Mouse (Mus musculus): Measurements from ENCODE around the gene Arpc5. TPM values are rescaled to one million over a fixed set of nuclear protein-coding genes. Genes with fewer than 3 reads are reported as not detected.
A peak's percentile ranks its signal among the peaks of the same experiment; 100 is the strongest.
"Not testable (repeated sequence)": the region's sequence is repeated elsewhere in the genome, so short reads cannot be mapped to it uniquely, and the experiment has no call there.

The Arpc5 gene
- total RNA-seq, 2 experiments from 2014 or later, result 137 to 264 TPM

- peak; percentile 91 for ATAC-seq (replicated peaks; ENCODE audit: poor library complexity)
These were observed 12.9 kb downstream of the Arpc5 start for GRCm38 (mm10) chr1:152779071-152779737.

- ATAC-seq (replicated peaks; ENCODE audit: poor library complexity), result no peak
These were observed 18.3 kb downstream of the Arpc5 start for GRCm38 (mm10) chr1:152784620-152785019.

GRCm38 (mm10) chr1:152785446-152785845 is 19.1 kb downstream of the Arpc5 start:
- ATAC-seq (replicated peaks; ENCODE audit: poor library complexity), result not testable (repeated sequence)

- ATAC-seq (replicated peaks; ENCODE audit: poor library complexity), result peak; percentile 77
These were observed 20.6 kb downstream of the Arpc5 start for GRCm38 (mm10) chr1:152786953-152787352.

- no peak for ATAC-seq (replicated peaks; ENCODE audit: poor library complexity)
These were observed 21.8 kb downstream of the Arpc5 start for GRCm38 (mm10) chr1:152788121-152788660.

- peak; percentile 93 for ATAC-seq (replicated peaks; ENCODE audit: poor library complexity)
These were observed 23.9 kb downstream of the Arpc5 start for GRCm38 (mm10) chr1:152790254-152790653.

GRCm38 (mm10) chr1:152790821-152791220 is 24.5 kb downstream of the Arpc5 start:
- no peak for ATAC-seq (replicated peaks; ENCODE audit: poor library complexity)

- no peak for ATAC-seq (replicated peaks; ENCODE audit: poor library complexity)
These were observed 24.9 kb downstream of the Arpc5 start for GRCm38 (mm10) chr1:152791269-152791668.

GRCm38 (mm10) chr1:152792736-152793494 is 26.6 kb downstream of the Arpc5 start:
- ATAC-seq (replicated peaks; ENCODE audit: poor library complexity), result no peak

GRCm38 (mm10) chr1:152793495-152794130 is 27.3 kb downstream of the Arpc5 start:
- no peak for ATAC-seq (replicated peaks; ENCODE audit: poor library complexity)

- ATAC-seq (replicated peaks; ENCODE audit: poor library complexity), result peak; percentile 56
These were observed 29.4 kb downstream of the Arpc5 start for GRCm38 (mm10) chr1:152795688-152796255.

GRCm38 (mm10) chr1:152796683-152797263 is 30.4 kb downstream of the Arpc5 start:
- peak; percentile 43 for ATAC-seq (replicated peaks; ENCODE audit: poor library complexity)

GRCm38 (mm10) chr1:152798125-152798524 is 31.8 kb downstream of the Arpc5 start:
- ATAC-seq (replicated peaks; ENCODE audit: poor library complexity), result peak; percentile 91

GRCm38 (mm10) chr1:152799897-152800296 is 33.6 kb downstream of the Arpc5 start, which contains the start of gene Ncf2:
Gene Ncf2 (plus strand): TSS chr1:152800194.
- peak; percentile 49; the same call in 1 of the 2 replicates for ATAC-seq (replicated peaks; ENCODE audit: poor library complexity)

GRCm38 (mm10) chr1:152800633-152801176 is 34.4 kb downstream of the Arpc5 start:
- no peak for ATAC-seq (replicated peaks; ENCODE audit: poor library complexity)

GRCm38 (mm10) chr1:152804907-152805306 is 38.6 kb downstream of the Arpc5 start:
- ATAC-seq (replicated peaks; ENCODE audit: poor library complexity), result peak; percentile 38

- ATAC-seq (replicated peaks; ENCODE audit: poor library complexity), result peak; percentile 79
These were observed 41.5 kb downstream of the Arpc5 start for GRCm38 (mm10) chr1:152807619-152808391.

- peak; percentile 8; the same call in 1 of the 2 replicates for ATAC-seq (replicated peaks; ENCODE audit: poor library complexity)
These were observed 42.0 kb downstream of the Arpc5 start for GRCm38 (mm10) chr1:152808392-152808680.

GRCm38 (mm10) chr1:152809541-152810252 is 43.4 kb downstream of the Arpc5 start:
- no peak for ATAC-seq (replicated peaks; ENCODE audit: poor library complexity)

All from megakaryocyte progenitor cell, adult 5-6 weeks (primary cell).